Mouse (Mus musculus) lung, embryonic 14.5 days (tissue): ENCODE measurements around the gene Best2. TPM values are rescaled to one million over a fixed set of nuclear protein-coding genes. Genes with fewer than 3 reads are reported as not detected.

Experiments used
- ATAC-seq: fragments of 200-750 bp; cut with Nextera tagmentation; 2 replicates; pipeline ENCODE4 v1.8.0; 2017; ENCODE audit warnings: mild to moderate bottlenecking, moderate TSS enrichment, moderate library complexity; ENCODE audit not compliant: insufficient read depth
- DNase-seq: peaks from one replicate; pipeline ENCODE4 v3.0.0-alpha.2; 2015
- H3K27ac ChIP-seq: fragments of 300-500 bp; sonication (generic); 2 replicates; pipeline ENCODE4 v1.5.1; 2014; ENCODE audit warnings: low read depth, mild to moderate bottlenecking, moderate library complexity
- H3K27me3 ChIP-seq: fragments of 300-500 bp; sonication (generic); 2 replicates; pipeline ENCODE4 v1.6.1; 2014; ENCODE audit warnings: low read length, control low read depth; ENCODE audit not compliant: insufficient read depth
- H3K36me3 ChIP-seq: fragments of 300-500 bp; sonication (generic); 2 replicates; pipeline ENCODE4 v1.6.1; 2014; ENCODE audit warnings: control low read depth; ENCODE audit not compliant: insufficient read depth
- H3K4me1 ChIP-seq: fragments of 300-500 bp; sonication (generic); 2 replicates; pipeline ENCODE4 v1.6.1; 2014; ENCODE audit warnings: antibody characterized with exemption, control low read depth; ENCODE audit not compliant: insufficient read depth
- H3K4me2 ChIP-seq: fragments of 300-500 bp; sonication (generic); 2 replicates; pipeline ENCODE4 v1.6.1; 2014; ENCODE audit warnings: mild to moderate bottlenecking
- H3K4me3 ChIP-seq: fragments of 300-500 bp; sonication (generic); 2 replicates; pipeline ENCODE4 v1.5.1; 2014; ENCODE audit warnings: low read depth, low read length
- H3K9ac ChIP-seq: fragments of 300-500 bp; sonication (generic); 2 replicates; pipeline ENCODE4 v1.6.1; 2014
- H3K9me3 ChIP-seq: fragments of 300-500 bp; sonication (generic); 2 replicates; pipeline ENCODE4 v1.6.1; 2016; ENCODE audit warnings: low read depth, low read length, control low read depth
- CTCF ChIP-seq: IDR thresholded peaks from 2 replicates; pipeline ENCODE4 v1.5.1; 2016; ENCODE audit warnings: antibody characterized with exemption, low read depth
- WGBS: fragments of 180-500 bp; shearing (Covaris S2); extraction: QIAGEN DNeasy Blood & Tissue Kit; methylation state at CpG from one replicate; pipeline ENCODE4 v1.1.7; 2014; 5-methylcytosine and 5-hydroxymethylcytosine counted together
- polyA plus RNA-seq: library from polyadenylated mRNA; unstranded; fragments of >200 nt; fragmentation: Nextera tagmentation; extraction: Ambion mirVana; gene quantifications from 2 replicates; pipeline ENCODE4 v1.2.1, GENCODE M21; 2014

Gene Best2
- polyA plus RNA-seq, 1 experiment from 2014 or later = not detected

DNA sequence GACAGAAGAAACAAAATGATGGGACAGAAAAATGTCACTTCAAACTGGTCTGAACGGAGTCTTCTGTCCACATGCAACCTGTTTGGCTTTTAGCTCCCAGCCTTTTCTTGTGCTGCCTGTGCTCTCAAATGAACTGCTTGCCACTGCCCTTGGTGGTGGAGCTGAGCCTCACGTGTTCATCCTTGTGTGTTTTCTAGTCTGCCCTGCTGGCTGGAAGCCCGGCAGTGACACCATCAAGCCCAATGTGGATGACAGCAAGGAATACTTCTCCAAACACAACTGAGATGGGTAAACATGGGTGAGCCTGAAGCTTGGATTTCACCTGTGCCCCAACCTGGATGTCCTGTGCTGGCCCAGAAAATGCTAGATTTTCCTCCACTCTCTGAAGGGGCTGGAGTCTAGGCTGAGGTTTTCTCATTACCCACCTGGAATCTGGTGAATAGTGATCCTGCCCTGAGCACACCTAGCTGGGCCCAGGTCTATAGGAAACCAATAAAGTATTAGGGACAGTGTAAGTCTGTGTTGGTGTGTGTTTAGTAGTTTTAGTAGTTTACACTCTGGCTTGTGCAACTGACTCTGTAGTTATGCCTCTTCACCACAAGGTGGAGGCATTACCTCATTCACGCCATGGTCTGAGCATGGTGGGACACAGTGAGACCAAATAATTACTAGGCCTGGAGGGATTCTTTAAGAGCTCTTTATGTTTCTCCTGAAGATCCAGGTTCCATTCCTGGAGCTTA, 40.4 kb downstream of the Best2 start:
- no peak overlapping the region for H3K9ac ChIP-seq
- H3K27ac ChIP-seq = no peak overlapping the region
- 60% methylated on average over 4 of the region's 4 CpGs for WGBS
- peaks cover 47% of the 10 kb centered on the region for H3K36me3 ChIP-seq
- peak; percentile 95 for TF ChIP-seq CTCF
- DNase-seq (peak; percentile 89), ATAC-seq (0 out of 2 replicates have a peak, but pooled peaks have one; percentile 6)
- peak overlapping the region; percentile 29; the same call in 1 of the 2 replicates for H3K4me2 ChIP-seq
- peaks cover 9% of the 10 kb centered on the region for H3K4me1 ChIP-seq
- peaks cover 5% of the 10 kb centered on the region for H3K27me3 ChIP-seq
- no peaks in the 10 kb centered on the region for H3K9me3 ChIP-seq
- no peak overlapping the region for H3K4me3 ChIP-seq

DNA sequence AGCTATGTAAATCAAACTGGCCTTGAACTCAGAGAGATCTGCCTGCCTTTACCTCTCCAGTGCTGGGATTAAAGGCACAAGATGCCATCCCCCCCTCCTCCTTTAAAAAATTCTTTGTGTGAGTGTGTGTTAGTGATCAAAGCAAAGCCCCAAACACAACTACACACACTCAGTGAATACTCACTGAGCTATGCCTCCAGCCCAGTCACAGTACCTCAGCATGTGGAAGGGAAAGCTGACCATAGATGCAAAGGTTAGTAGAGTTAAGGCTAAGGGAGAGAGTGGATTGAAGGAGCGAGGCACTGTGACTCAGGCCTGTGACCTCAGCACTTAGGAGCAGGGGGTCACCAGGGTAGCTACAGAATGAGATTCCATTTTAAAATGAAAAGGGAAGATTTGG, 41.3 kb downstream of the Best2 start:
- peaks cover 47% of the 10 kb centered on the region for H3K36me3 ChIP-seq
- no peak overlapping the region for H3K4me2 ChIP-seq
- H3K4me3 ChIP-seq = no peak overlapping the region
- peaks cover 8% of the 10 kb centered on the region for H3K4me1 ChIP-seq
- H3K9ac ChIP-seq = no peak overlapping the region
- H3K9me3 ChIP-seq = no peaks in the 10 kb centered on the region
- no peak for TF ChIP-seq CTCF
- H3K27me3 ChIP-seq = peaks cover 5% of the 10 kb centered on the region
- H3K27ac ChIP-seq = no peak overlapping the region
- ATAC-seq (no peak), DNase-seq (no peak)
- 92% methylated on average over 1 of the region's 1 CpGs for WGBS

DNA sequence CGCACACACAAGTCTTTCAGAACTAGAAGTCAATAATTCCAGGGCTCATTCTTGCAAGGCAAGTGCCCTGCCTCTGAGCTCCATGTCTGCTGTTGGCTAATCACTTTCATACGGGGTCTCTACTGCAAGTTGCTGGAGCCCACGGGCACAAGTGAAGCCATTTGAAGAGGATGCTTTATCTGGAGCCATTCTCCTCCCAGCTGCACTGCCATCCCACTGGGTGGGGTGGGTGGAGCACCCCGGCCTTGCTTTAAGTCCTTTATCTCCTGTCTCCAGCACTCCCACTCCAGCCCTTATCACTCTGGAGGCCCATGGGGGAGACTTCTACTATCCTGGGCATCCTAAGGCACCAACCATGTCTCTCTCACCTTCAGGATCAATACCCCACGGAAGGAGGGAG, 43.4 kb downstream of the Best2 start:
- ATAC-seq (no peak), DNase-seq (no peak)
- Histone ChIP-seq H3K27me3 (no peaks in the 10 kb centered on the region), H3K4me2 (peak overlapping the region; percentile 95), H3K9ac (peak overlapping the region; percentile 94), H3K4me3 (peak overlapping the region; percentile 67), H3K27ac (peak overlapping the region; percentile 91; the same call in 1 of the 2 replicates), H3K4me1 (peaks cover 11% of the 10 kb centered on the region), H3K36me3 (peaks cover 49% of the 10 kb centered on the region), H3K9me3 (no peaks in the 10 kb centered on the region)
- WGBS = 54% methylated on average over 5 of the region's 5 CpGs
- no peak for TF ChIP-seq CTCF

DNA sequence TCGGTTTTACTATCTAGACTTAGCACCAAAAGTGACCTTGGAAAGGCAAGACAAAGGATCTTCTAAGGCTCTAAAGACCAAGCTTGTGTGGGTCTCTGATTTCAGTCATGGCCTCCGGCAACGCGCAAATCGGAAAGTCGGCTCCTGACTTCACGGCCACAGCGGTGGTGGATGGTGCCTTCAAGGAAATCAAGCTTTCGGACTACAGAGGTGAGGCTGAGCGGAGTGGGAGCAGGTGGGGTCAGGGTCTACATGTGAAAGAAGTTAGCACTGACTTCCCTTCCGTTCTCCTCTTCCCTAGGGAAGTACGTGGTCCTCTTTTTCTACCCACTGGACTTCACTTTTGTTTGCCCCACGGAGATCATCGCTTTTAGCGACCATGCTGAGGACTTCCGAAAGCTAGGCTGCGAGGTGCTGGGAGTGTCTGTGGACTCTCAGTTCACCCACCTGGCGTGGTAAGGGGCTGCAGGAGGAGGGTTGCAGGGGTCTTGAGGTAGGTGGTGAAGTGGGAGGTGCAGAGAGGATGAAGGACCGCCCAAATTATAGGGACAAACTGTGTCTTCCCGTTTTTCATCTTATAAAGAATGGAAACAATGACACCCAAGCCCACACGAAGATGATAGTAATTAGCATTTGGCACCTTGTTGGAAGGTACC, 44.1 kb downstream of the Best2 start:
- Histone ChIP-seq H3K27me3 (no peaks in the 10 kb centered on the region), H3K36me3 (peaks cover 49% of the 10 kb centered on the region), H3K4me1 (peaks cover 7% of the 10 kb centered on the region), H3K27ac (peak overlapping the region; percentile 91), H3K9ac (peak overlapping the region; percentile 94), H3K9me3 (no peaks in the 10 kb centered on the region), H3K4me2 (peak overlapping the region; percentile 95), H3K4me3 (peak overlapping the region; percentile 67)
- TF ChIP-seq CTCF = no peak
- WGBS = 5% methylated on average over 21 of the region's 21 CpGs
- ATAC-seq (no peak), DNase-seq (no peak)

DNA sequence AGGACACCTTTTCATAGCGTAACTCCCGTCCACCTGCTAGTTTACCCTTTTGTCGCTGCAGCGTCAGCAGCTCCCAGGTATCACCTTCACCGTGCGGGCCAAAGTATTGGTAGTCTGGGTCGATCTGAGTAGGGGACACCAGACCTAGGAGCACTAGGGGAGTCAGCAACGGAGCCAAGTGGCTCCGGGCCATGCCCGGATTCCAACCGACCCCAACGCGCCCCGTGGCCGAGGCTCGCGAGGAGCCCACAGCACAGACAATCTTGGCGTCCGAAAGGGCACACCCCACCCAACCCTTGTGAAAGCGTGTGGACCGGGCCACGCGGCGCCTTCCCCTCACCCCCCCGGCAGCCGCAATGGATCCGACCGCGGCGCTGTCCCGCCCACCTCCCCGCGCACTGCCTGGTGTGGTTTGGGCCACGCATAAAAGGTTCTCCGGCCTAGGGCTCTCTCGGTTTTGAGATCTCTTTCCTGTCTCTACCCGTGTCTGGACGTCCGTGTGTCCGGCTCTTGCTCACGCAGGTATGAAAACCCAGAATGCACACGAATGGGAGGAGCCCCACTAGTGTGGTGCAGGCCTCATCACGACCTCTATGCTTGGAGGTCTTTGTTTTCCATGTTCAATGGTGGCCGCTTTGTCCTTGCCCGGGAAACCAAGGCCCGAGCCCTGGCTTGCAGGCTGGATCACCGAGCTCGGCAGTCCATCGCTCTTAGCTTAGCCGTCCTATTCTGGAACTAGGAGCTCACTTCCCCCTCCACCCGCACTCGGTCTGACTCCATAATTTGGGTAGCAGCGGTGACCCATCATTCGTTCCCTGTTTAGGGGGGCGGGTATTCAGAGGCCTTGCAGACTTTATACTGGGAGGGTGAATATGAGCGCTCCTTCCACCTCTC, 44.8 kb downstream of the Best2 start, which contains the start of the genes Gm49661, Prdx2 and Rnaseh2a:
Gene Gm49661 (minus strand): TSS at position 193 of the 894 bp plus-strand sequence.
Gene Prdx2 (plus strand): TSS at position 347 of the 894 bp plus-strand sequence.
Gene Rnaseh2a (minus strand): TSS at position 527 of the 894 bp plus-strand sequence.
- Histone ChIP-seq H3K9me3 (no peaks in the 10 kb centered on the region), H3K9ac (peak within 1 kb of the TSS; percentile 94), H3K27ac (peak within 1 kb of the TSS; percentile 91), H3K4me1 (peaks cover 7% of the 10 kb centered on the region), H3K36me3 (peaks cover 43% of the 10 kb centered on the region), H3K4me2 (peak within 1 kb of the TSS; percentile 95), H3K4me3 (peak within 1 kb of the TSS; percentile 67), H3K27me3 (no peaks in the 10 kb centered on the region)
- under 1% methylated on average over 56 of the region's 56 CpGs for WGBS
- peak; percentile 72 for ATAC-seq
- peak; percentile 87 for DNase-seq
- no peak for TF ChIP-seq CTCF

DNA sequence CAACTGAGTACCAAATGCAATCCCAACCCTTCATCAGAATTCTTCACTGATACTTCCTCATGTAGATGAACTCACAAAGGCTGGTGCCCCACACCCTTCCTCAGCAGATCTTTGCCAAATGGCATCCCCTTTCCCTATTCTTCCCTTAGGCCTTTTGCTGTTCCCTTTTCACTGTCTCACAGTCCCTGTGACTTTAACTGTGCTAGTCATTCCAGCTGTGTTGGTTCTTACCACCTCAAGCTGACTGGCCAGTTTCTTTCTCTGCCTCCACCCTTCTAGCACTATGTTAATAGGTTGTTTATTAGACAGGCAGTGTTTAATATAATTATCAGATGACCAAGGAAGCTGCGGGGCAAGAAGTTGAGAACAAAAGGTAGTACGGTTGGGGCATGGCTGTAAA, 45.7 kb downstream of the Best2 start:
- Histone ChIP-seq H3K9me3 (no peaks in the 10 kb centered on the region), H3K4me1 (peaks cover 7% of the 10 kb centered on the region), H3K27me3 (no peaks in the 10 kb centered on the region), H3K27ac (peak overlapping the region; percentile 91), H3K4me3 (peak overlapping the region; percentile 67), H3K4me2 (peak overlapping the region; percentile 95), H3K36me3 (peaks cover 35% of the 10 kb centered on the region), H3K9ac (peak overlapping the region; percentile 94)
- no peak for TF ChIP-seq CTCF
- DNase-seq = peak; percentile 27
- 15% methylated on average over 2 of the region's 2 CpGs for WGBS
- no peak for ATAC-seq
